In genomic region chr10:80244791-80245399, GRCm38 (mm10) we compare ENCODE assay signal across 8 mouse cellular contexts. TPM values are rescaled to one million over a fixed set of nuclear protein-coding genes. Genes with fewer than 3 reads are reported as not detected.
DNase-seq lines count a peak whose midpoint lies in the region; ATAC-seq and TF ChIP-seq lines count a peak whose summit lies in the region.

No protein-coding gene starts in this region.

- no peak overlapping the region for H3K4me2 ChIP-seq in hindbrain, embryonic 16.5 days (ENCODE audit: low read length)
- no peak overlapping the region for H3K4me2 ChIP-seq in intestine, embryonic 15.5 days (replicated peaks)
- H3K4me2 ChIP-seq in midbrain, embryonic 13.5 days (replicated peaks): no peak overlapping the region

- H3K4me3 ChIP-seq in hindbrain, embryonic 10.5 days: no peak overlapping the region
- no peak overlapping the region for H3K4me3 ChIP-seq in hindbrain, embryonic 16.5 days (ENCODE audit: low read length)
- H3K4me3 ChIP-seq in ES-E14 (ENCODE audit: insufficient read depth in 1 of 2, low read depth in 1 of 2, low read length in 2 of 2, poor library complexity in 1 of 2, severe bottlenecking in 1 of 2): no peak overlapping the region
- H3K4me3 ChIP-seq in cortical plate, adult 2 months (ENCODE audit: insufficient read depth, low read length): no peak overlapping the region
- H3K4me3 ChIP-seq in intestine, embryonic 15.5 days (replicated peaks): no peak overlapping the region
- no peak overlapping the region for H3K4me3 ChIP-seq in midbrain, embryonic 13.5 days (replicated peaks)

- no peaks in the 10 kb centered on the region for H3K9me3 ChIP-seq in hindbrain, embryonic 10.5 days
- no peaks in the 10 kb centered on the region for H3K9me3 ChIP-seq in hindbrain, embryonic 16.5 days (ENCODE audit: control insufficient read depth, low read length)
- H3K9me3 ChIP-seq in ES-E14 (ENCODE audit: control insufficient read depth, insufficient read depth, low read depth, low read length): no peaks in the 10 kb centered on the region
- no peaks in the 10 kb centered on the region for H3K9me3 ChIP-seq in intestine, embryonic 15.5 days
- H3K9me3 ChIP-seq in midbrain, embryonic 13.5 days: no peaks in the 10 kb centered on the region

- DNase-seq in hindbrain, embryonic 10.5 days (ENCODE audit: low spot score): peak; percentile 44
- peak; percentile 35 for DNase-seq in ES-E14 (ENCODE audit: low read depth, low spot score)
- DNase-seq in frontal cortex, adult 2 months (ENCODE audit: extremely low spot score in 1 of 2, low spot score in 1 of 2): no peak
- DNase-seq in gastrocnemius, postnatal 10 days: no peak

- ATAC-seq in hindbrain, embryonic 16.5 days: no peak
- no peak for ATAC-seq in intestine, embryonic 15.5 days
- no peak for ATAC-seq in midbrain, embryonic 13.5 days

- peak overlapping the region; percentile 76 for H3K27ac ChIP-seq in hindbrain, embryonic 10.5 days
- no peak overlapping the region for H3K27ac ChIP-seq in hindbrain, embryonic 16.5 days (ENCODE audit: low read depth, low read length)
- no peak overlapping the region for H3K27ac ChIP-seq in ES-E14 (ENCODE audit: insufficient read depth, low read depth, low read length, poor library complexity, severe bottlenecking)
- no peak overlapping the region for H3K27ac ChIP-seq in cortical plate, adult 2 months (ENCODE audit: insufficient read depth, low read length)
- peak overlapping the region; percentile 36 for H3K27ac ChIP-seq in intestine, embryonic 15.5 days
- peak overlapping the region; percentile 67 for H3K27ac ChIP-seq in midbrain, embryonic 13.5 days

- TF ChIP-seq POLR2A in cortical plate, adult 2 months (IDR thresholded peaks at IDR 0.05; ENCODE audit: extremely low read depth, insufficient read depth, low read length): no peak

- TF ChIP-seq CTCF in cortical plate, adult 2 months (IDR thresholded peaks at IDR 0.05; ENCODE audit: extremely low read depth, insufficient read depth, low read length): peak; percentile 45

- H3K36me3 ChIP-seq in hindbrain, embryonic 10.5 days: peaks cover 49% of the 10 kb centered on the region
- peaks cover 23% of the 10 kb centered on the region for H3K36me3 ChIP-seq in hindbrain, embryonic 16.5 days (ENCODE audit: control insufficient read depth, insufficient read depth, low read length)
- H3K36me3 ChIP-seq in ES-E14 (ENCODE audit: control insufficient read depth, insufficient read depth, low read length, poor library complexity, severe bottlenecking): peaks cover 46% of the 10 kb centered on the region
- peaks cover 45% of the 10 kb centered on the region for H3K36me3 ChIP-seq in intestine, embryonic 15.5 days
- H3K36me3 ChIP-seq in midbrain, embryonic 13.5 days: peaks cover 48% of the 10 kb centered on the region

- WGBS in hindbrain, embryonic 10.5 days: 42% methylated on average over 5 of the region's 5 CpGs
- WGBS in hindbrain, embryonic 16.5 days: 22% methylated on average over 5 of the region's 5 CpGs
- 34% methylated on average over 5 of the region's 5 CpGs for WGBS in intestine, embryonic 15.5 days
- WGBS in midbrain, embryonic 13.5 days: 26% methylated on average over 5 of the region's 5 CpGs

- peaks cover 24% of the 10 kb centered on the region for H3K4me1 ChIP-seq in hindbrain, embryonic 10.5 days (replicated peaks)
- H3K4me1 ChIP-seq in hindbrain, embryonic 16.5 days (ENCODE audit: control insufficient read depth, insufficient read depth, low read depth, low read length): peaks cover 7% of the 10 kb centered on the region
- no peaks in the 10 kb centered on the region; a peak in 1 of 4 replicates for H3K4me1 ChIP-seq in ES-E14 (ENCODE audit: control insufficient read depth in 2 of 2, insufficient read depth in 2 of 2, low read length in 2 of 2, poor library complexity in 1 of 2)
- no peaks in the 10 kb centered on the region; the same call in 1 of the 2 replicates for H3K4me1 ChIP-seq in cortical plate, adult 2 months (ENCODE audit: control insufficient read depth, insufficient read depth, low read length)
- H3K4me1 ChIP-seq in intestine, embryonic 15.5 days (replicated peaks): peaks cover 10% of the 10 kb centered on the region; the same call in 1 of the 2 replicates
- H3K4me1 ChIP-seq in midbrain, embryonic 13.5 days (replicated peaks): peaks cover 55% of the 10 kb centered on the region

- H3K9ac ChIP-seq in hindbrain, embryonic 16.5 days (ENCODE audit: low read depth, low read length): no peak overlapping the region
- no peak overlapping the region for H3K9ac ChIP-seq in ES-E14 (ENCODE audit: insufficient read depth, low read depth, low read length, poor library complexity, severe bottlenecking)
- no peak overlapping the region for H3K9ac ChIP-seq in intestine, embryonic 15.5 days
- no peak overlapping the region for H3K9ac ChIP-seq in midbrain, embryonic 13.5 days (replicated peaks)

- in situ Hi-C loops in ES-E14 (cut with MboI; ENCODE audit: low sequenced_read_pairs in 2 of 2, unreplicated experiment in 2 of 2): loop anchor here (5.0 to 10.0 kb wide), 2 partner anchors 68 to 70 kb away; partner anchors contain the start of genes Efna2 (in 2 of the 2) and 1600002K03Rik (in 1 of the 2)

- no peaks in the 10 kb centered on the region for H3K27me3 ChIP-seq in hindbrain, embryonic 10.5 days (ENCODE audit: insufficient read depth, poor library complexity, severe bottlenecking)
- H3K27me3 ChIP-seq in hindbrain, embryonic 16.5 days (replicated peaks; ENCODE audit: control insufficient read depth, insufficient read depth, low read length): no peaks in the 10 kb centered on the region
- H3K27me3 ChIP-seq in intestine, embryonic 15.5 days (replicated peaks): no peaks in the 10 kb centered on the region
- H3K27me3 ChIP-seq in midbrain, embryonic 13.5 days: 0 out of 2 replicates have a peak, but pooled peaks cover 12% of the 10 kb centered on the region

TF ChIP-seq in ES-E14, 5 proteins besides CTCF, POLR2A, EP300 and RAD21 (continues in another document):
- TF ChIP-seq HCFC1 (IDR thresholded peaks at IDR 0.05; ENCODE audit: borderline replicate concordance, insufficient read depth, low read length): no peak
- TF ChIP-seq ZNF384 (IDR thresholded peaks at IDR 0.05; ENCODE audit: low read depth, low read length): peak; percentile 92
- no peak for TF ChIP-seq MAFK (IDR thresholded peaks at IDR 0.05; ENCODE audit: insufficient read depth, low read depth, low read length)
- TF ChIP-seq CHD2 (IDR thresholded peaks at IDR 0.05; ENCODE audit: low read depth, low read length): no peak

RNA-seq across cellular contexts. Expression of gene Ndufs7, which starts 4.0 kb away (rescaled TPM):
- polyA plus RNA-seq in hindbrain, embryonic 10.5 days (2016; fragmentation: Nextera tagmentation; extraction: Ambion mirVana): 303 and 313 TPM in 2 replicates
- polyA plus RNA-seq in hindbrain, embryonic 16.5 days (2015; fragmentation: Nextera tagmentation; extraction: Ambion mirVana): 349 and 361 TPM in 2 replicates
- 205 and 290 TPM in 2 replicates for total RNA-seq in ES-E14 (2012; rRNA removed)
- polyA plus RNA-seq in cortical plate, adult 2 months (2012; rRNA removed): 417 and 424 TPM in 2 replicates
- polyA plus RNA-seq in intestine, embryonic 15.5 days (2015; fragmentation: Nextera tagmentation; extraction: Ambion mirVana): 467 and 534 TPM in 2 replicates
- 244 and 265 TPM in 2 replicates for polyA plus RNA-seq in midbrain, embryonic 13.5 days (2015; fragmentation: Nextera tagmentation; extraction: Ambion mirVana)
- polyA plus RNA-seq in frontal cortex, adult 2 months (2012; rRNA removed): 380 and 448 TPM in 2 replicates
- 100 to 1,000 TPM; 371 to 457 TPM for total RNA-seq in gastrocnemius, postnatal 10 days (2021)

RNA-seq across cellular contexts. Expression of gene Gamt, which starts 15.9 kb away (rescaled TPM):
- 38.3 and 45.1 TPM in 2 replicates for polyA plus RNA-seq in hindbrain, embryonic 10.5 days (2016; fragmentation: Nextera tagmentation; extraction: Ambion mirVana)
- 31.8 and 32.6 TPM in 2 replicates for polyA plus RNA-seq in hindbrain, embryonic 16.5 days (2015; fragmentation: Nextera tagmentation; extraction: Ambion mirVana)
- total RNA-seq in ES-E14 (2012; rRNA removed): 2.9 and 3.0 TPM in 2 replicates
- polyA plus RNA-seq in cortical plate, adult 2 months (2012; rRNA removed): 43.9 and 59.6 TPM in 2 replicates
- 71.0 and 112 TPM in 2 replicates for polyA plus RNA-seq in intestine, embryonic 15.5 days (2015; fragmentation: Nextera tagmentation; extraction: Ambion mirVana)
- polyA plus RNA-seq in midbrain, embryonic 13.5 days (2015; fragmentation: Nextera tagmentation; extraction: Ambion mirVana): 20.9 and 22.3 TPM in 2 replicates
- polyA plus RNA-seq in frontal cortex, adult 2 months (2012; rRNA removed): 29.1 and 31.9 TPM in 2 replicates
- total RNA-seq in gastrocnemius, postnatal 10 days (2021): 100 to 1,000 TPM; 342 to 351 TPM

RNA-seq across cellular contexts. Expression of gene Dazap1, which starts 16.4 kb away (rescaled TPM):
- polyA plus RNA-seq in hindbrain, embryonic 10.5 days (2016; fragmentation: Nextera tagmentation; extraction: Ambion mirVana): 51.0 and 51.2 TPM in 2 replicates
- 38.4 and 38.5 TPM in 2 replicates for polyA plus RNA-seq in hindbrain, embryonic 16.5 days (2015; fragmentation: Nextera tagmentation; extraction: Ambion mirVana)
- 121 and 154 TPM in 2 replicates for total RNA-seq in ES-E14 (2012; rRNA removed)
- polyA plus RNA-seq in cortical plate, adult 2 months (2012; rRNA removed): 65.4 and 70.8 TPM in 2 replicates
- polyA plus RNA-seq in intestine, embryonic 15.5 days (2015; fragmentation: Nextera tagmentation; extraction: Ambion mirVana): 53.1 and 57.0 TPM in 2 replicates
- 62.9 and 66.1 TPM in 2 replicates for polyA plus RNA-seq in midbrain, embryonic 13.5 days (2015; fragmentation: Nextera tagmentation; extraction: Ambion mirVana)
- polyA plus RNA-seq in frontal cortex, adult 2 months (2012; rRNA removed): 76.6 and 86.3 TPM in 2 replicates
- total RNA-seq in gastrocnemius, postnatal 10 days (2021): 10 to 100 TPM; 67.8 to 81.0 TPM

RNA-seq across cellular contexts. Expression of gene Mum1, which starts 18.7 kb away (rescaled TPM):
- polyA plus RNA-seq in hindbrain, embryonic 10.5 days (2016; fragmentation: Nextera tagmentation; extraction: Ambion mirVana): 63.6 and 102 TPM in 2 replicates
- 38.0 and 38.7 TPM in 2 replicates for polyA plus RNA-seq in hindbrain, embryonic 16.5 days (2015; fragmentation: Nextera tagmentation; extraction: Ambion mirVana)
- total RNA-seq in ES-E14 (2012; rRNA removed): 80.8 and 115 TPM in 2 replicates
- 36.9 and 37.1 TPM in 2 replicates for polyA plus RNA-seq in cortical plate, adult 2 months (2012; rRNA removed)
- 53.0 and 55.2 TPM in 2 replicates for polyA plus RNA-seq in intestine, embryonic 15.5 days (2015; fragmentation: Nextera tagmentation; extraction: Ambion mirVana)
- polyA plus RNA-seq in midbrain, embryonic 13.5 days (2015; fragmentation: Nextera tagmentation; extraction: Ambion mirVana): 91.4 and 98.4 TPM in 2 replicates
- 32.4 and 37.9 TPM in 2 replicates for polyA plus RNA-seq in frontal cortex, adult 2 months (2012; rRNA removed)
- total RNA-seq in gastrocnemius, postnatal 10 days (2021): 10 to 100 TPM; 26.4 to 31.3 TPM

RNA-seq across cellular contexts. Expression of gene Rps15, which starts 47.4 kb away (rescaled TPM):
- polyA plus RNA-seq in hindbrain, embryonic 10.5 days (2016; fragmentation: Nextera tagmentation; extraction: Ambion mirVana): 971 and 1,039 TPM in 2 replicates
- polyA plus RNA-seq in hindbrain, embryonic 16.5 days (2015; fragmentation: Nextera tagmentation; extraction: Ambion mirVana): 491 and 527 TPM in 2 replicates
- 2,505 and 2,820 TPM in 2 replicates for total RNA-seq in ES-E14 (2012; rRNA removed)
- 2,242 and 2,263 TPM in 2 replicates for polyA plus RNA-seq in cortical plate, adult 2 months (2012; rRNA removed)
- polyA plus RNA-seq in intestine, embryonic 15.5 days (2015; fragmentation: Nextera tagmentation; extraction: Ambion mirVana): 974 and 1,020 TPM in 2 replicates
- polyA plus RNA-seq in midbrain, embryonic 13.5 days (2015; fragmentation: Nextera tagmentation; extraction: Ambion mirVana): 631 and 653 TPM in 2 replicates
- 2,217 and 2,507 TPM in 2 replicates for polyA plus RNA-seq in frontal cortex, adult 2 months (2012; rRNA removed)
- total RNA-seq in gastrocnemius, postnatal 10 days (2021): 100 to 1,000 TPM; 952 to 954 TPM

Comparison
In these comparisons a context has a peak if more than half of its experiments do, and no peak if none do; other contexts are left out.
1. H3K27ac ChIP-seq: peak in hindbrain, embryonic 10.5 days (single experiment), intestine, embryonic 15.5 days (single experiment) and midbrain, embryonic 13.5 days (single experiment); none in hindbrain, embryonic 16.5 days (single experiment), ES-E14 (single experiment) and cortical plate, adult 2 months (single experiment).
2. DNase-seq: peak in hindbrain, embryonic 10.5 days (single experiment) and ES-E14 (single experiment); none in frontal cortex, adult 2 months (0 of 2) and gastrocnemius, postnatal 10 days (single experiment).